Mouse (Mus musculus) midbrain, embryonic 16.5 days (tissue): ENCODE measurements around the gene Ccdc183. TPM values are rescaled to one million over a fixed set of nuclear protein-coding genes. Genes with fewer than 3 reads are reported as not detected.

ENCODE experiments used
- ATAC-seq: fragments of 200-750 bp; cut with Nextera tagmentation; 2 replicates; pipeline ENCODE4 v1.8.0; 2017; ENCODE audit warnings: moderate TSS enrichment
- H3K27ac ChIP-seq: fragments of 300-500 bp; sonication (generic); 2 replicates; pipeline ENCODE4 v1.5.1; 2014; ENCODE audit warnings: mild to moderate bottlenecking, low read length, mixed read lengths
- H3K27me3 ChIP-seq: fragments of 300-500 bp; sonication (generic); 2 replicates; pipeline ENCODE4 v1.6.1; 2014; ENCODE audit warnings: low read depth, low read length, mixed read lengths; ENCODE audit not compliant: control insufficient read depth, insufficient read depth
- H3K36me3 ChIP-seq: fragments of 300-500 bp; sonication (generic); 2 replicates; pipeline ENCODE4 v1.6.1; 2014; ENCODE audit warnings: mild to moderate bottlenecking, low read length, moderate library complexity, mixed read lengths; ENCODE audit not compliant: control insufficient read depth, insufficient read depth
- H3K4me1 ChIP-seq: fragments of 300-500 bp; sonication (generic); 2 replicates; pipeline ENCODE4 v1.6.1; 2014; ENCODE audit warnings: mild to moderate bottlenecking, low read length, mixed read lengths; ENCODE audit not compliant: control insufficient read depth, insufficient read depth
- H3K4me2 ChIP-seq: fragments of 300-500 bp; sonication (generic); 2 replicates; pipeline ENCODE4 v1.6.1; 2014; ENCODE audit warnings: mild to moderate bottlenecking, low read length, mixed read lengths
- H3K4me3 ChIP-seq: fragments of 300-500 bp; sonication (generic); 2 replicates; pipeline ENCODE4 v1.5.1; 2014; ENCODE audit warnings: low read depth, mild to moderate bottlenecking, low read length, moderate library complexity, mixed read lengths
- H3K9ac ChIP-seq: fragments of 300-500 bp; sonication (generic); 2 replicates; pipeline ENCODE4 v1.6.1; 2014; ENCODE audit warnings: low read depth, low read length, mixed read lengths
- H3K9me3 ChIP-seq: fragments of 300-500 bp; sonication (generic); replicated peaks from 2 replicates; pipeline ENCODE4 v1.6.1; 2014; ENCODE audit warnings: mild to moderate bottlenecking, low read length, mixed read lengths; ENCODE audit not compliant: control insufficient read depth, poor library complexity, severe bottlenecking
- WGBS: fragments of 180-500 bp; shearing (Covaris S2); extraction: QIAGEN DNeasy Blood & Tissue Kit; methylation state at CpG from one replicate; pipeline ENCODE4 v1.1.7; 2014; 5-methylcytosine and 5-hydroxymethylcytosine counted together
- polyA plus RNA-seq: library from polyadenylated mRNA; unstranded; fragments of >200 nt; fragmentation: Nextera tagmentation; extraction: Ambion mirVana; gene quantifications from 2 replicates; pipeline ENCODE4 v1.2.1, GENCODE M21; 2015

The Ccdc183 gene
- polyA plus RNA-seq, 1 experiment from 2014 or later, result 0.24 TPM

- Histone ChIP-seq H3K36me3 (no peaks in the 10 kb centered on the region), H3K4me1 (no peaks in the 10 kb centered on the region), H3K4me2 (no peak overlapping the region), H3K9me3 (no peaks in the 10 kb centered on the region), H3K4me3 (no peak overlapping the region), H3K9ac (no peak overlapping the region), H3K27ac (no peak overlapping the region), H3K27me3 (no peaks in the 10 kb centered on the region)
- no peak for ATAC-seq
- 64% methylated on average over 1 of the region's 1 CpGs for WGBS
These were observed 37.0 kb upstream of the Ccdc183 start for GRCm38 (mm10) chr2:25654502-25654901.

DNA sequence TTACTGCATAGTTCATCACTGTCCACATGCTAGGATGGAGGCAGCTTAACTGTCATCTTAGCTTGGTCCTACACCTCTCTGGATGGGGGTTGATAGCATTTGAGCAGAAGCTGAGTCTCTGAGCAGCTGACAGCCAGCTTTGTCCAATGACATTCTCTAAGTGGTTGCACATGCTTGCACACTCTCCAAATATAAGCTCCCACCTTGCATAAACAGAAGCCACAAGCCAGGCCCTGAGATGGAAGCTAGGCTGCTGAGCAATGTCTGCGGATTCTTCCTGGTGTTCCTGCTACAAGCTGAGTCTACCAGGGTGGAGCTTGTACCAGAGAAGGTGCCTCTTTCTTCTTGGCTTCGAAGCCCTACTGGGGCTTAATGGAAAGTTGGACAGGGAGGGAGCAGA lies 35.4 kb upstream of the Ccdc183 start, which contains the start of gene Lcn8:
Gene Lcn8, plus strand, starts transcription at position 219 of the 400 bp plus-strand sequence.
- ATAC-seq, result no peak
- H3K4me2 ChIP-seq, result no peak within 1 kb of the TSS

DNA sequence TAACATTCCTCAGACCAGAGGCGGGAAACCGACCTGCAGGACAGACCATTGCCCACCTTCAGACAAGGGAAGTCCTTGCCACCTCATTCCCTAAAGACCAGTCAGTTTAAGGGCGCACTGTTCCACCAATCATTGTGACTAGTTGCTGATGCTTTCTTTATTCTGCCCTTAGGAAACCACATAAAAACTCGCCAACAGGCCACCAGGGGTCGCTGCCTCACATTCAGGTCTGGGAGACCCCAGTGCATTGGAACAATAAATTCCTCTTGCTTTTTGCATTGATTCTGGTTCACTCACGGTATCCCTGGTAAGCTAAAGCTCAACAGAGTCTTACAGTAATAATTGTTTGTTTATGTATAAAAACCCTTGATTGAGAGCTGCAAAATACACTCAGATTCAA lies 22.4 kb upstream of the Ccdc183 start:
- H3K4me1 ChIP-seq, result no peaks in the 10 kb centered on the region
- ATAC-seq, result no peak
- 15% methylated on average over 6 of the region's 6 CpGs for WGBS
- H3K27me3 ChIP-seq, result no peaks in the 10 kb centered on the region
- H3K9me3 ChIP-seq, result no peaks in the 10 kb centered on the region
- no peak overlapping the region for H3K9ac ChIP-seq
- no peaks in the 10 kb centered on the region for H3K36me3 ChIP-seq
- H3K4me3 ChIP-seq, result no peak overlapping the region
- no peak overlapping the region for H3K4me2 ChIP-seq
- H3K27ac ChIP-seq, result no peak overlapping the region

More for the DNA sequence above, 35.4 kb upstream of the Ccdc183 start, which contains the start of gene Lcn8:
- Histone ChIP-seq H3K36me3 (no peaks in the 10 kb centered on the region), H3K27ac (no peak within 1 kb of the TSS), H3K4me3 (no peak within 1 kb of the TSS), H3K4me1 (no peaks in the 10 kb centered on the region), H3K9ac (no peak within 1 kb of the TSS), H3K27me3 (no peaks in the 10 kb centered on the region), H3K9me3 (no peaks in the 10 kb centered on the region)
- 75% methylated on average over 2 of the region's 2 CpGs for WGBS

DNA sequence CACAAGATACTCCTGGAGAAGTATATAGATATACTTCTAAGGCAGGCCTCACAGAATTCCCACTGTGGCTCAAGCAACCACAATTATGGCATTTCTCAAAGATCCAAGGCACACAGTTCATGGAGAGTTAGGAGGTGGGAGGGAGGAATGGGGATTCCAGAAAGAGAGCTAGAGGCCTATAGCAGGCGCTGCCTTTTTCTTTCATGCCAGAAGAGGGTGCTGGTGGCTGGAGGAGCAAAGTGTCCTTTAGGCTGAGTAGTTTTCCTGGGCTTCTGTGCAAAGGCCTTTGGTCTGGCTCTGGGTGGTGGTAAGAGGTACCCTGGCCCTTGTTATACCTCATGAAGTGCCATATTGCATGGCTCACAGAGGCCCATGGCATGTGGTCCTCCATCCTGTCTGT lies 16.6 kb upstream of the Ccdc183 start:
- H3K9ac ChIP-seq, result no peak overlapping the region
- no peaks in the 10 kb centered on the region for H3K9me3 ChIP-seq
- no peaks in the 10 kb centered on the region for H3K4me1 ChIP-seq
- ATAC-seq, result no peak
- H3K36me3 ChIP-seq, result no peaks in the 10 kb centered on the region
- H3K27me3 ChIP-seq, result no peaks in the 10 kb centered on the region
- no peak overlapping the region for H3K4me3 ChIP-seq
- 40% methylated on average over 1 of the region's 1 CpGs for WGBS
- no peak overlapping the region for H3K4me2 ChIP-seq
- no peak overlapping the region for H3K27ac ChIP-seq

DNA sequence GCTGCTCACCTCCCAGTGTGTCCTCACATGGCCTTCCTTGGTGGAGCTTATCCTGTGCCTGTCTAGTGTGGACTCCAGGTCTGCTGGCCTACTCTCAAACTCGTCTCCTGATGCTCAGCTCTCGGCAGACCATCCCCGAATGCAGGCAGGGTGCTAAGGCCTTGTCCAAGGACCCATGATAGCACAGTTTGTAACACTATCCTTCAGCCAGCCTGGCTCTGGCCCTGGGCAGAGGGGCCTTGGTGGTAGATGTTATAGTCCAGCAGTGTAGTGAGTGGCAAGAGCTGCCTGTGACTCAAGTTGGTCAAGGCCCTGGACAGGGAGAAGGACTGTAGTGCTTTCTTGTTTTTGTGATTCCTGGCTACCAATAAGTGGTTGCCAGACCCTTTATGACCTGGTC lies 16.1 kb upstream of the Ccdc183 start:
- Histone ChIP-seq H3K27ac (no peak overlapping the region), H3K36me3 (no peaks in the 10 kb centered on the region), H3K4me2 (no peak overlapping the region), H3K4me3 (no peak overlapping the region), H3K9ac (no peak overlapping the region), H3K9me3 (no peaks in the 10 kb centered on the region), H3K4me1 (no peaks in the 10 kb centered on the region), H3K27me3 (no peaks in the 10 kb centered on the region)
- 86% methylated on average over 3 of the region's 3 CpGs for WGBS
- ATAC-seq, result no peak

DNA sequence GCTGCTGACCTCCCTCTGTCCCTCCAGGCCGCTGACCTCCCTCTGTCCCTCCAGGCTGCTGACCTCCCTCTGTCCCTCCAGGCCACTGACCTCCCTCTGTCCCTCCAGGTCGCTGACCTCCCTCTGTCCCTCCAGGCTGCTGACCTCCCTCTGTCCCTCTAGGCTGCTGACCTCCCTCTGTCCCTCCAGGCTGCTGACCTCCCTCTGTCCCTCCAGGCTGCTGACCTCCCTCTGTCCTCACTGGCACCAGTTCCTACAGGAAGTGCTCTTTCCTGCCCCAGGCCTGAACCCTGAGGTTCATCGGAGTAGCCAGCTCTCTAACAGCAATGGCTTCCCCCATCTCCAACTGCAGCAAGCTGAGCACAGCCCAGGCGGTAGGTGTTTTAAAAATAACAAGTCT lies 11.3 kb upstream of the Ccdc183 start:
- no peaks in the 10 kb centered on the region for H3K4me1 ChIP-seq
- H3K27me3 ChIP-seq, result no peaks in the 10 kb centered on the region
- 46% methylated on average over 4 of the region's 4 CpGs for WGBS
- H3K9me3 ChIP-seq, result no peaks in the 10 kb centered on the region
- no peak overlapping the region for H3K4me2 ChIP-seq
- H3K27ac ChIP-seq, result no peak overlapping the region
- no peak for ATAC-seq
- H3K4me3 ChIP-seq, result no peak overlapping the region
- H3K9ac ChIP-seq, result no peak overlapping the region
- no peaks in the 10 kb centered on the region for H3K36me3 ChIP-seq

- Histone ChIP-seq H3K4me3 (no peak within 1 kb of the TSS), H3K27ac (no peak within 1 kb of the TSS), H3K4me2 (no peak within 1 kb of the TSS), H3K9ac (no peak within 1 kb of the TSS), H3K9me3 (no peaks in the 10 kb centered on the region), H3K4me1 (no peaks in the 10 kb centered on the region), H3K36me3 (no peaks in the 10 kb centered on the region), H3K27me3 (no peaks in the 10 kb centered on the region)
- no peak for ATAC-seq
- WGBS, result 81% methylated on average over 6 of the region's 6 CpGs
These were observed 10.3 kb upstream of the Ccdc183 start, which contains the start of gene Fcna for GRCm38 (mm10) chr2:25627811-25628210. Gene Fcna (minus strand): TSS chr2:25628030.

- no peaks in the 10 kb centered on the region for H3K27me3 ChIP-seq
- WGBS, result 80% methylated on average over 5 of the region's 5 CpGs
- no peak overlapping the region for H3K9ac ChIP-seq
- H3K27ac ChIP-seq, result no peak overlapping the region
- no peak overlapping the region for H3K4me2 ChIP-seq
- peaks cover 4% of the 10 kb centered on the region for H3K4me1 ChIP-seq
- no peaks in the 10 kb centered on the region for H3K36me3 ChIP-seq
- no peaks in the 10 kb centered on the region for H3K9me3 ChIP-seq
- H3K4me3 ChIP-seq, result no peak overlapping the region
- no peak for ATAC-seq
These were observed 8.5 kb upstream of the Ccdc183 start for GRCm38 (mm10) chr2:25625986-25626385.

DNA sequence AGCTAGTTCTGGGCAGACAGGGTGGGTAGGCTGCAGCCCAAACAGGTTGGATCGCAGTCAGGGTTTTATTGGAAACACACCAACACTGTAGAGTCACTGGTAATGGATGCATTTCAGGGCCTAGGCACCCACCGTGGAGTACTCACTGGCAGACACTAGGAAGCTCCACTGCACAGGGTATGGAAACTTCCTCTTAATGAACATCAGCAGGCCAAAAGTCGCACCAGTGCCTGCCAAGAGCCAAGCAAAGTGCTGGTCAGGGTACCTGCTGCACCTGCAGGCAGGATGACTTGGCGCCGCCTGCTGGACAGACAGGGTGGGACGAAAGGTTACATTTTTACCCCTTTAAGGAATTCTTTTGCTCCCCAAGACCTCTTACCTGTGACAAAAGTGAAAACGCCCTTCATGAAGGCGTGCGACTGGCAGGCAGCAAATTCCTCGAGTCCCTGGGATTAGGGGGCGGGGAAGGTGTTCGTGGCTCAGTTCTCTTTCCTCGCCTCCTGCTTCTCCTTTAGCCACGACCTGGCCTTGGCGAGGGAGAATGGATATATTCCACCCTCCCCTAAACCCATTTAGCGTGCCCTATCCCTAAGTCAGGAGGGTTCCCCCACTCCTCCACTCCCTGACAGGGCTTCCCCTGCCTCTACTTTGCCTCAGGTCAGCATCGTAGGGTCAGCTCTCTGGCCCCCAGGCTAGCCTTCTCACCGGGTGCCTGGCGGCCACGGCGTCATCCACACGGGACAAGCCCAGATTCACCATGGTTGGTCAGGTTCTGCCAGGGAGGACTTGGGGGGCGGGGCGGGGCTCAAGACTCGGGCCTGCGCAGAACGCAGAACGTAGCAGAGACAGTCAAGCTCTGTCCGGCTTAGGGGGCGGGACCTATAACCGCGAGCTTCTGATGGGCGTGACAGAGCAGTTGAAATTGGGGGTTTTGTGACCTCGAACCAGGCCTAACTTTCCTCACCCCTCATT lies 4.0 kb upstream of the Ccdc183 start, which contains the start of gene Tmem141:
Gene Tmem141, minus strand, starts transcription at position 777 of the 972 bp plus-strand sequence.
- peak within 1 kb of the TSS; percentile 80 for H3K27ac ChIP-seq
- H3K27me3 ChIP-seq, result peaks cover 11% of the 10 kb centered on the region
- WGBS, result 5% methylated on average over 34 of the region's 34 CpGs
- H3K36me3 ChIP-seq, result no peaks in the 10 kb centered on the region
- peak within 1 kb of the TSS; percentile 81 for H3K9ac ChIP-seq
- peak; percentile 97 for ATAC-seq
- H3K4me1 ChIP-seq, result peaks cover 7% of the 10 kb centered on the region
- H3K4me2 ChIP-seq, result peak within 1 kb of the TSS; percentile 85
- no peaks in the 10 kb centered on the region for H3K9me3 ChIP-seq
- H3K4me3 ChIP-seq, result peak within 1 kb of the TSS; percentile 61
